Mouse (Mus musculus) liver, embryonic 14.5 days (tissue): ENCODE measurements around the gene Ambra1.

Source experiments
- CTCF ChIP-seq: IDR thresholded peaks from 2 replicates; pipeline ENCODE4 v1.5.1; 2016; ENCODE audit warnings: antibody characterized with exemption, low read depth, control low read depth
- EP300 ChIP-seq: IDR thresholded peaks from 2 replicates; pipeline ENCODE4 v1.6.1; 2016; ENCODE audit warnings: antibody characterized with exemption, low read depth

- TF ChIP-seq CTCF (no peak), EP300 (no peak)
Observed at GRCm38 (mm10) chr2:91816741-91817140, 86.8 kb downstream of the Ambra1 start.
